Mouse (Mus musculus) embryo, embryonic 10 days (tissue): ENCODE data around the gene Slc4a2.
"Not testable (repeated sequence)": the region's sequence is repeated elsewhere in the genome, so short reads cannot be mapped to it uniquely, and the experiment has no call there.

Source experiments
- DNase-seq: peaks from one replicate; pipeline ENCODE4 v3.0.0-alpha.2; 2015; ENCODE audit warnings: low spot score

The Slc4a2 gene

GRCm38 (mm10) chr5:24394165-24394894, 29.3 kb upstream of the Slc4a2 start:
- DNase-seq, result peak; percentile 98

GRCm38 (mm10) chr5:24396254-24396653, 27.4 kb upstream of the Slc4a2 start:
- not testable (repeated sequence) for DNase-seq

- no peak for DNase-seq
Measured at GRCm38 (mm10) chr5:24399686-24400085, 24.0 kb upstream of the Slc4a2 start.

GRCm38 (mm10) chr5:24400362-24400761, 23.3 kb upstream of the Slc4a2 start:
- DNase-seq, result no peak

GRCm38 (mm10) chr5:24400911-24401605, 22.6 kb upstream of the Slc4a2 start:
- no peak for DNase-seq

GRCm38 (mm10) chr5:24401969-24402368, 21.7 kb upstream of the Slc4a2 start:
- no peak for DNase-seq

- no peak for DNase-seq
Measured at GRCm38 (mm10) chr5:24404594-24405360, 18.9 kb upstream of the Slc4a2 start.

GRCm38 (mm10) chr5:24405389-24405876, 18.2 kb upstream of the Slc4a2 start:
- no peak for DNase-seq

- DNase-seq, result no peak
Measured at GRCm38 (mm10) chr5:24408651-24409050, 15.0 kb upstream of the Slc4a2 start.

GRCm38 (mm10) chr5:24409466-24409865, 14.2 kb upstream of the Slc4a2 start:
- DNase-seq, result no peak

GRCm38 (mm10) chr5:24412063-24412462, 11.6 kb upstream of the Slc4a2 start:
- no peak for DNase-seq

- DNase-seq, result no peak
Measured at GRCm38 (mm10) chr5:24413042-24413693, 10.5 kb upstream of the Slc4a2 start, which contains the start of gene Asic3. Gene Asic3, plus strand, starts transcription at chr5:24413392.

- no peak for DNase-seq
Measured at GRCm38 (mm10) chr5:24413938-24414337, 9.7 kb upstream of the Slc4a2 start.

- peak; percentile 73 for DNase-seq
Measured at GRCm38 (mm10) chr5:24416222-24416736, 7.4 kb upstream of the Slc4a2 start.

- no peak for DNase-seq
Measured at GRCm38 (mm10) chr5:24417587-24417986, 6.0 kb upstream of the Slc4a2 start.

- DNase-seq, result no peak
Measured at GRCm38 (mm10) chr5:24420381-24420780, 3.3 kb upstream of the Slc4a2 start.

- DNase-seq, result no peak
Measured at GRCm38 (mm10) chr5:24424004-24424781, 556 bp downstream of the Slc4a2 start.

- peak; percentile 88 for DNase-seq
Measured at GRCm38 (mm10) chr5:24424861-24425411, 1.3 kb downstream of the Slc4a2 start.

- peak; percentile 74 for DNase-seq
Measured at GRCm38 (mm10) chr5:24425421-24426036, 1.9 kb downstream of the Slc4a2 start.

GRCm38 (mm10) chr5:24426037-24426432, 2.4 kb downstream of the Slc4a2 start:
- no peak for DNase-seq
